Mouse (Mus musculus): ENCODE data around the gene Unc13b. TPM values are rescaled to one million over a fixed set of nuclear protein-coding genes. Genes with fewer than 3 reads are reported as not detected.

Unc13b gene
- polyA plus RNA-seq, 1 experiment = 0.01 TPM

DNA sequence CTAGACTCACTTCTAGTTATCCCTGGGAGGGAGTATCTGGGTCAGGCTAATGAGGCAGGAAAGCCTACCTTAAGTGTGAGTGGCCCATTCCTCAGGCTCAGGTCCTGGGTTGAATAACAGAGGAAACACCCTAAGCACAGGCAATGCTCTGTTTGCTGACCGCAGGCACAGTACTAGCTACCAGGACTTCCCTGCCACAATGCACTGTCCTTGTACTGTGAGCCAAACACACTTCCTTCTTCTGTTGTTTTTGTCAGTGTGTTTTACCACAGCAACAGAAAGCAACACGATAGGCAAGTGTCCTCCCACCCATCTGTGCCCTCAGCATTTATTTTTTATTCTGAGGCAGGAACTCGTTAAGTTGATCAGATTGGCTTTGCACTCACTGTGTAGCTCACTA is 228.6 kb downstream of the Unc13b start:
- no peaks in the 10 kb centered on the region for H3K9me3 ChIP-seq (ENCODE audit: control insufficient read depth, low read length)
- TF ChIP-seq TAL1 (IDR thresholded peaks at IDR 0.05; ENCODE audit: low read length) = no peak
- no peak overlapping the region for H3K4me3 ChIP-seq (replicated peaks)

DNA sequence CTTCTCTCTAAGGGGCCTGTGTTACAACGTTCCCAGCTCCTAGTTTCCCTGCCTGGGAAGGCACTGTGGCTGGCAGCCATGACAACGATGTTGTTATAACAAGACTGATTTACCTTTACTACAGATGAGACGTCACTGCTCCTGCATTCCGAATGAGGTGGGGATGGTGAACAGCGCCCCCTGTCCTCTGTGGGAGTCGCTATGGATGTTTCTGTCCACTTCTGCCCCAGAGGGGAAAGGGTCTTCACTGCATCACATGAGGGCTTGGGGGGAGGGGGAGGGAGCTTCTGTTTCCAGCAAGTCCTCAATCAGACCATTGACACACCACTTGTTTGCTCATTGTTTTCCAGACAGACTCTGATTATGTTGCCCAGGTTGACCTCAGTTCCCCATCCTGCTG is 235.2 kb downstream of the Unc13b start:
- no peaks in the 10 kb centered on the region for H3K9me3 ChIP-seq (ENCODE audit: control insufficient read depth, low read length)
- TF ChIP-seq TAL1 (IDR thresholded peaks at IDR 0.05; ENCODE audit: low read length) (no peak), GATA1 (IDR thresholded peaks at IDR 0.05; ENCODE audit: low read length) (no peak)
- no peaks in the 10 kb centered on the region for H3K27me3 ChIP-seq (ENCODE audit: control insufficient read depth)
- no peaks in the 10 kb centered on the region for H3K36me3 ChIP-seq (ENCODE audit: control insufficient read depth)
- H3K4me1 ChIP-seq (ENCODE audit: control insufficient read depth) = no peaks in the 10 kb centered on the region
- H3K4me3 ChIP-seq (replicated peaks) = no peak overlapping the region

More for the DNA sequence above, 228.6 kb downstream of the Unc13b start:
- Histone ChIP-seq H3K4me1 (ENCODE audit: control insufficient read depth) (no peaks in the 10 kb centered on the region), H3K36me3 (ENCODE audit: control insufficient read depth) (no peaks in the 10 kb centered on the region), H3K27me3 (ENCODE audit: control insufficient read depth) (no peaks in the 10 kb centered on the region)

DNA sequence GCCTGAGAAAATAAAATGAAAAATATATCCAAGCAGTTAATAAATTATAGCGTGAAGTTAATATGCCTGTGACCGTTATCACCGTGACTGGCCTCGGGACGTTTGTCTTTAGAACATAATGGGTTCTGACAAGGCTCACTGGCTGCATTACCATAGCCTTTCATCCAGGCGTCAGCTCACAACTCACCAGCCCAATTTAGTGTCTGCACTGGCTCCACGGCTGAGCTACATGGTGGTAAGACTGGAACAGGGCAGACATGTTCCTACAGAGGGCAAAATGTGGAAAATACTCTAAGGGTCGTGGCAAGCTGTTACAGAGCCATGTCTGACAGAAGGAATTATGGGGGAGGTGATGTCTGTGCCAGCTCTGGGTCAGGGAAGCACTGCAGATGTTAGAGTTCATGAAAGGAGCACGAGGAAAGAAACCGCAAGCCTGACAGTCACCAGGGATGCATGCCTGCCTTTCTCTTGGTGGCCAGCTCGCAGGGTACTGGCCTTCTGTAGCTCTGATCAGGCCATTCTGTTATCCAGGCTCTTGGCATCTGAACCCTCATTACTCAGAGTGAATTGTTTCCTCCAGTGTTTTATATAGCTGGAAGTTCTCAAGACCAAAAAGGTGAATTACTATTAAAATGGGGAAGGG is 251.1 kb downstream of the Unc13b start:
- Histone ChIP-seq H3K4me3 (replicated peaks) (no peak overlapping the region), H3K4me1 (ENCODE audit: control insufficient read depth) (no peaks in the 10 kb centered on the region), H3K27me3 (ENCODE audit: control insufficient read depth) (no peaks in the 10 kb centered on the region), H3K9me3 (ENCODE audit: control insufficient read depth, low read length) (no peaks in the 10 kb centered on the region), H3K36me3 (ENCODE audit: control insufficient read depth) (no peaks in the 10 kb centered on the region)
- TF ChIP-seq GATA1 (IDR thresholded peaks at IDR 0.05; ENCODE audit: low read length) (no peak), TAL1 (IDR thresholded peaks at IDR 0.05; ENCODE audit: low read length) (no peak)

Other genes starting within 250 kb of the Unc13b start
- 0.01 TPM in 1 of 2 replicates, not detected in the other for gene Fam205a1, start 205.1 kb upstream of the Unc13b start, polyA plus RNA-seq (2012)
- not detected in 2 replicates for gene Gm12394, start 202.2 kb upstream of the Unc13b start, polyA plus RNA-seq (2012)
- gene Fam205c, start 184.7 kb upstream of the Unc13b start, polyA plus RNA-seq (2012) = not detected in 2 replicates
- not detected in 2 replicates for gene Phf24, start 142.3 kb upstream of the Unc13b start, polyA plus RNA-seq (2012)
- 0.01 TPM in 1 of 2 replicates, not detected in the other for gene Dnajb5, start 109.1 kb upstream of the Unc13b start, polyA plus RNA-seq (2012)
- not detected in 2 replicates for gene 1700022I11Rik, start 89.3 kb upstream of the Unc13b start, polyA plus RNA-seq (2012)
- 5.6 and 6.3 TPM in 2 replicates for gene Vcp, start 58.4 kb upstream of the Unc13b start, polyA plus RNA-seq (2012)
- 0.62 and 0.83 TPM in 2 replicates for gene Fancg, start 48.4 kb upstream of the Unc13b start, polyA plus RNA-seq (2012)
- 2.1 and 2.2 TPM in 2 replicates for gene Pigo, start 33.1 kb upstream of the Unc13b start, polyA plus RNA-seq (2012)
- 15.4 and 16.6 TPM in 2 replicates for gene Stoml2, start 27.2 kb upstream of the Unc13b start, polyA plus RNA-seq (2012)
- 73.7 and 83.3 TPM in 2 replicates for gene Fam214b, start 12.7 kb upstream of the Unc13b start, polyA plus RNA-seq (2012)
- not detected in 2 replicates for gene Atp8b5, start 208.2 kb downstream of the Unc13b start, polyA plus RNA-seq (2012)